Mouse (Mus musculus): ENCODE results near the gene Rad9a. TPM values are rescaled to one million over a fixed set of nuclear protein-coding genes. Genes with fewer than 3 reads are reported as not detected.

Gene Rad9a
- polyA plus RNA-seq, 1 experiment from 2014 or later, result 14.3 TPM

GRCm38 (mm10) chr19:4202149-4202548 is 687 bp upstream of the Rad9a start:
- peak overlapping the region; percentile 37; the same call in 1 of the 2 replicates for H3K9ac ChIP-seq (replicated peaks; ENCODE audit: low read depth)
- ATAC-seq, result no peak
- no peaks in the 10 kb centered on the region; the same call in 1 of the 2 replicates for H3K36me3 ChIP-seq (ENCODE audit: insufficient read depth, low read length)
- H3K27me3 ChIP-seq (replicated peaks; ENCODE audit: insufficient read depth, low read length), result no peaks in the 10 kb centered on the region
- WGBS, result 25% methylated on average over 7 of the region's 7 CpGs
- H3K4me1 ChIP-seq (ENCODE audit: insufficient read depth, low read depth, low read length), result no peaks in the 10 kb centered on the region; the same call in 1 of the 2 replicates
- DNase-seq (ENCODE audit: low spot score), result no peak
- H3K27ac ChIP-seq (ENCODE audit: low read length), result peak overlapping the region; percentile 22; the same call in 1 of the 2 replicates
- TF ChIP-seq CTCF (IDR thresholded peaks at IDR 0.05) (no peak), EP300 (IDR thresholded peaks at IDR 0.05) (no peak)
- no peaks in the 10 kb centered on the region for H3K9me3 ChIP-seq (ENCODE audit: low read length)
- H3K4me3 ChIP-seq (ENCODE audit: low read depth, low read length), result peak overlapping the region; percentile 52
- peak overlapping the region; percentile 93 for H3K4me2 ChIP-seq (replicated peaks; ENCODE audit: low read depth, low read length)

DNA sequence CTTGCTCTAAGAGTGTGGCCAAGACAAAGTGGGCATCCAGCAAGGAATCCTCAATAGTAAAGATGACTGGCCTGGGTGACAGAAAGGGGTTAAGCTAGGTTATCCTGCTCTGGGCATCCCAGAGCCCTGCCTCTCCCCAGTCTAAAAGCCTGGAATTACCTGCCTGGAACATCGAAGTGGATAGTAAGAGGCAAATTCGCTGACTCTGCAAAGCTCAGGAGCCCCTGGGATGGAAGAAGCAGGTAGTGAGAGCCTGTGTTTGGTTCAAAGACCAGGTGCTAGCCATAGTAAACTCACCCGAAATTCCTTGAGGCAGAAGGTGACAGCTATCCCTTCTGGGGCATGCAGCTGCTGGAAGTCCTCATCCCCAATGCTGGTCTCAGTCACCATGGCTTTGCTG is 4.3 kb downstream of the Rad9a start:
- Histone ChIP-seq H3K27me3 (replicated peaks; ENCODE audit: insufficient read depth, low read length) (no peaks in the 10 kb centered on the region), H3K4me2 (replicated peaks; ENCODE audit: low read depth, low read length) (no peak overlapping the region), H3K4me3 (ENCODE audit: low read depth, low read length) (no peak overlapping the region), H3K9me3 (ENCODE audit: low read length) (no peaks in the 10 kb centered on the region), H3K27ac (ENCODE audit: low read length) (no peak overlapping the region), H3K36me3 (ENCODE audit: insufficient read depth, low read length) (peaks cover 24% of the 10 kb centered on the region; the same call in 1 of the 2 replicates), H3K9ac (replicated peaks; ENCODE audit: low read depth) (no peak overlapping the region), H3K4me1 (ENCODE audit: insufficient read depth, low read depth, low read length) (0 out of 2 replicates have a peak, but pooled peaks cover 2% of the 10 kb centered on the region)
- no peak for ATAC-seq
- no peak for TF ChIP-seq CTCF (IDR thresholded peaks at IDR 0.05)
- no peak for TF ChIP-seq EP300 (IDR thresholded peaks at IDR 0.05)
- WGBS, result 60% methylated on average over 3 of the region's 3 CpGs
- no peak for DNase-seq (ENCODE audit: low spot score)

DNA sequence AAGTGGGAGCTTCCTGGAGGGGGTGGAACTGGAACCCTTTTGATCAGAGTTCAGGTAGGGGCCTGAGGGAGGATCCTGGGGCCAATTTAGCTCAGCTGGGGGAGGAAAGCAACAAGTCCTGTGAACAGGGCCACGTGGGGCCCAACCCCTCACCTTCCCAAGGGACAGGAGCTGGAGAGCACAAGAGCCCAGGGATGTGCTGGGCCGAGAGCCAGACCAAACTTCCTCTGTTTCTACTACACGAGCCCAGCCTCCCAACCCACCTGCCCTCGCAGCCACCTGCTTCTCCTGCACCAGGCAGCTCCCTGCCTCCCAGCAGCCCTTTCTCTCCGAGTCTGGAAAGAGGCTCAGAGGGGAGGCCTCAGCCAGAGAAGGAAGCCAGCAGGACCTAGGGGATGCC is 4.9 kb downstream of the Rad9a start:
- H3K4me3 ChIP-seq (ENCODE audit: low read depth, low read length), result no peak overlapping the region
- H3K9me3 ChIP-seq (ENCODE audit: low read length), result no peaks in the 10 kb centered on the region
- H3K4me1 ChIP-seq (ENCODE audit: insufficient read depth, low read depth, low read length), result 0 out of 2 replicates have a peak, but pooled peaks cover 2% of the 10 kb centered on the region
- 24% methylated on average over 5 of the region's 5 CpGs for WGBS
- ATAC-seq (no peak), DNase-seq (ENCODE audit: low spot score) (no peak)
- no peak overlapping the region for H3K4me2 ChIP-seq (replicated peaks; ENCODE audit: low read depth, low read length)
- no peaks in the 10 kb centered on the region for H3K27me3 ChIP-seq (replicated peaks; ENCODE audit: insufficient read depth, low read length)
- no peak for TF ChIP-seq EP300 (IDR thresholded peaks at IDR 0.05)
- no peak for TF ChIP-seq CTCF (IDR thresholded peaks at IDR 0.05)
- H3K36me3 ChIP-seq (ENCODE audit: insufficient read depth, low read length), result peaks cover 24% of the 10 kb centered on the region; the same call in 1 of the 2 replicates
- no peak overlapping the region for H3K27ac ChIP-seq (ENCODE audit: low read length)
- no peak overlapping the region for H3K9ac ChIP-seq (replicated peaks; ENCODE audit: low read depth)

DNA sequence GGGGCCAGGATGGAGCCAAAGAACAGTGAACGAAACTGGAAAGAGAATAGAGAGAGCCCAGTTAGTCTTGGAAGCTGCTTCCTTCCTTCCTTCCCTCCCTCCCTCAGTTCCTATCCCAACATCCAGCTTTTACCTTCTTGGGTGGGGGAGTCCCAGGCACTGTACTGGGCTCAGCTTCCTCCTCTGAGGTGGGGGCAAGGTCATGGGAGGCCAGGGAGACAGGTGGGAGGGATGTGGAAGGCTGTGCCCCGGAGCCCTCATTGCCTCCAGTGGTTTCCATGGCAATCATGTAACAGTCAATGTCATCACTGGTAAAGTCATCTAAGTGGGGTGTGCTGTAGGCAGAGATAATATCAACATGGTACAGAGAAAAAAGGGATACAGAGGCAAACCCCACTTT is 5.4 kb downstream of the Rad9a start:
- Histone ChIP-seq H3K4me2 (replicated peaks; ENCODE audit: low read depth, low read length) (no peak overlapping the region), H3K4me3 (ENCODE audit: low read depth, low read length) (no peak overlapping the region), H3K27ac (ENCODE audit: low read length) (no peak overlapping the region), H3K27me3 (replicated peaks; ENCODE audit: insufficient read depth, low read length) (no peaks in the 10 kb centered on the region), H3K4me1 (ENCODE audit: insufficient read depth, low read depth, low read length) (peaks cover 2% of the 10 kb centered on the region; the same call in 1 of the 2 replicates), H3K9me3 (ENCODE audit: low read length) (no peaks in the 10 kb centered on the region), H3K36me3 (ENCODE audit: insufficient read depth, low read length) (peaks cover 24% of the 10 kb centered on the region; the same call in 1 of the 2 replicates), H3K9ac (replicated peaks; ENCODE audit: low read depth) (no peak overlapping the region)
- ATAC-seq (no peak), DNase-seq (ENCODE audit: low spot score) (no peak)
- TF ChIP-seq EP300 (IDR thresholded peaks at IDR 0.05) (no peak), CTCF (IDR thresholded peaks at IDR 0.05) (no peak)
- WGBS, result 46% methylated on average over 2 of the region's 2 CpGs

DNA sequence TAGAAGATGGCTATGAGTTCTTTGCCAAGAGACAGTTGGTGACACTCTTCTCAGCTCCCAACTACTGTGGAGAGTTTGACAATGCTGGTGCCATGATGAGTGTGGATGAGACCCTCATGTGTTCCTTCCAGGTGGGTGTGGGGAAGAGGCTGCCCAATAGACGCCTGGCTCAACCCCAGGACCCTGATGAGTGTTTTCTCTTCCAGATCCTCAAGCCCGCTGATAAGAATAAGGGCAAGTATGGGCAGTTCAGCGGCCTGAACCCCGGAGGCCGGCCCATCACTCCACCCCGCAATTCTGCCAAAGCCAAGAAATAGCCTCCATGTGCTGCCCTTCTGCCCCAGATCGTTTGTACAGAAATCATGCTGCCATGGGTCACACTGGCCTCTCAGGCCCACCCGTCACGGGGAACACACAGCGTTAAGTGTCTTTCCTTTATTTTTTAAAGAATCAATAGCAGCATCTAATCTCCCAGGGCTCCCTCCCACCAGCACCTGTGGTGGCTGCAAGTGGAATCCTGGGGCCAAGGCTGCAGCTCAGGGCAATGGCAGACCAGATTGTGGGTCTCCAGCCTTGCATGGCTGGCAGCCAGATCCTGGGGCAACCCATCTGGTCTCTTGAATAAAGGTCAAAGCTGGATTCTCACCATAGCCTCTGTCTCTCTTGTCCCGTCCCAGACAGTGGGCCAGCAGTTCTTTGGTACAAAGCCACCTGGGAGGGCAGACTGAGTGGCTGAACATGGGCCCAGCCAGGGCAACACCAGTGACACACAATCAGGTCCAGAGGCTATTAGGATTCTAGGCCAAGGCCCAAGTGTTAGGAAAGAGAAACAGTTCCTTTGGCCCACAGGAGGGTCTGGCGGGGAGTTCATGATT is 6.4 kb downstream of the Rad9a start:
- Histone ChIP-seq H3K4me3 (ENCODE audit: low read depth, low read length) (no peak overlapping the region), H3K36me3 (ENCODE audit: insufficient read depth, low read length) (peaks cover 24% of the 10 kb centered on the region; the same call in 1 of the 2 replicates), H3K4me1 (ENCODE audit: insufficient read depth, low read depth, low read length) (peaks cover 8% of the 10 kb centered on the region; the same call in 1 of the 2 replicates), H3K27ac (ENCODE audit: low read length) (no peak overlapping the region), H3K9me3 (ENCODE audit: low read length) (no peaks in the 10 kb centered on the region), H3K27me3 (replicated peaks; ENCODE audit: insufficient read depth, low read length) (no peaks in the 10 kb centered on the region), H3K4me2 (replicated peaks; ENCODE audit: low read depth, low read length) (no peak overlapping the region), H3K9ac (replicated peaks; ENCODE audit: low read depth) (no peak overlapping the region)
- WGBS, result 76% methylated on average over 12 of the region's 12 CpGs
- ATAC-seq (no peak), DNase-seq (ENCODE audit: low spot score) (no peak)
- no peak for TF ChIP-seq CTCF (IDR thresholded peaks at IDR 0.05)
- no peak for TF ChIP-seq EP300 (IDR thresholded peaks at IDR 0.05)

GRCm38 (mm10) chr19:4194021-4194724 is 7.3 kb downstream of the Rad9a start:
- no peak for TF ChIP-seq CTCF (IDR thresholded peaks at IDR 0.05)
- TF ChIP-seq EP300 (IDR thresholded peaks at IDR 0.05), result no peak
- Histone ChIP-seq H3K9ac (replicated peaks; ENCODE audit: low read depth) (no peak overlapping the region), H3K9me3 (ENCODE audit: low read length) (no peaks in the 10 kb centered on the region), H3K36me3 (ENCODE audit: insufficient read depth, low read length) (peaks cover 24% of the 10 kb centered on the region; the same call in 1 of the 2 replicates), H3K27ac (ENCODE audit: low read length) (no peak overlapping the region), H3K4me1 (ENCODE audit: insufficient read depth, low read depth, low read length) (peaks cover 8% of the 10 kb centered on the region; the same call in 1 of the 2 replicates), H3K4me3 (ENCODE audit: low read depth, low read length) (no peak overlapping the region), H3K4me2 (replicated peaks; ENCODE audit: low read depth, low read length) (no peak overlapping the region), H3K27me3 (replicated peaks; ENCODE audit: insufficient read depth, low read length) (no peaks in the 10 kb centered on the region)
- DNase-seq (ENCODE audit: low spot score) (no peak), ATAC-seq (no peak)
- 78% methylated on average over 8 of the region's 8 CpGs for whole genome bisulfite sequencing

Measured in lung, postnatal 0 days (tissue).